Mouse (Mus musculus) ES-Bruce4 (cell line): ENCODE results near the gene Tnfsf10. TPM values are rescaled to one million over a fixed set of nuclear protein-coding genes. Genes with fewer than 3 reads are reported as not detected.
"Not testable (repeated sequence)": the region's sequence is repeated elsewhere in the genome, so short reads cannot be mapped to it uniquely, and the experiment has no call there.

Source experiments
- H3K27ac ChIP-seq: 2 replicates; pipeline ENCODE4 v1.5.1; 2012; ENCODE audit warnings: low read length, inconsistent platforms; ENCODE audit not compliant: insufficient read depth
- H3K27me3 ChIP-seq: 2 replicates; pipeline ENCODE4 v1.6.1; 2012; ENCODE audit warnings: mild to moderate bottlenecking, low read length, inconsistent platforms; ENCODE audit not compliant: control insufficient read depth, poor library complexity, insufficient read depth, severe bottlenecking
- H3K36me3 ChIP-seq: 2 replicates; pipeline ENCODE4 v1.6.1; 2012; ENCODE audit warnings: inconsistent platforms, mild to moderate bottlenecking, low read length, moderate library complexity; ENCODE audit not compliant: control insufficient read depth, poor library complexity, insufficient read depth, severe bottlenecking
- H3K4me1 ChIP-seq: one replicate; pipeline ENCODE4 v1.8.1; 2011; ENCODE audit warnings: low read length; ENCODE audit not compliant: control insufficient read depth, insufficient read depth
- H3K4me3 ChIP-seq: 2 replicates; pipeline ENCODE4 v1.5.1; 2011; ENCODE audit warnings: low read depth, mild to moderate bottlenecking, low read length
- H3K9ac ChIP-seq: 2 replicates; pipeline ENCODE4 v1.6.1; 2012; ENCODE audit warnings: low read depth, mild to moderate bottlenecking, inconsistent platforms; ENCODE audit not compliant: poor library complexity, severe bottlenecking
- H3K9me3 ChIP-seq: replicated peaks from 2 replicates; pipeline ENCODE4 v1.6.1; 2012; ENCODE audit warnings: mild to moderate bottlenecking, low read length, inconsistent platforms; ENCODE audit not compliant: control insufficient read depth, poor library complexity, insufficient read depth, severe bottlenecking
- CTCF ChIP-seq: IDR thresholded peaks from one replicate; pipeline ENCODE4 v1.8.1; 2011; ENCODE audit warnings: low read depth, low read length
- EP300 ChIP-seq: IDR thresholded peaks from 2 replicates; pipeline ENCODE4 v1.6.1; 2011; ENCODE audit warnings: low read depth, low read length; ENCODE audit not compliant: insufficient read depth
- POLR2A ChIP-seq: IDR thresholded peaks from one replicate; pipeline ENCODE4 v1.8.1; 2011; ENCODE audit warnings: low read length; ENCODE audit not compliant: insufficient read depth
- polyA plus RNA-seq: library from polyadenylated mRNA; stranded (reverse); fragments of >200 nt; gene quantifications from 2 replicates; pipeline ENCODE4 v1.2.4, GENCODE M21; 2011; ENCODE audit warnings: low read depth; ENCODE audit not compliant: missing spikeins, insufficient read depth, insufficient read length

The Tnfsf10 gene
- polyA plus RNA-seq, 1 experiment = not detected

GRCm38 (mm10) chr3:27285072-27285471 lies 31.8 kb upstream of the Tnfsf10 start:
- Histone ChIP-seq H3K4me3 (no peak overlapping the region), H3K9ac (no peak overlapping the region), H3K27me3 (no peaks in the 10 kb centered on the region), H3K9me3 (no peaks in the 10 kb centered on the region; the same call in 1 of the 2 replicates), H3K36me3 (no peaks in the 10 kb centered on the region), H3K4me1 (peaks cover 4% of the 10 kb centered on the region), H3K27ac (no peak overlapping the region)
- no peak for TF ChIP-seq EP300
- no peak for TF ChIP-seq CTCF
- TF ChIP-seq POLR2A = no peak

- Histone ChIP-seq H3K27me3 (no peaks in the 10 kb centered on the region), H3K9me3 (no peaks in the 10 kb centered on the region; the same call in 1 of the 2 replicates), H3K9ac (no peak overlapping the region), H3K4me3 (no peak overlapping the region), H3K4me1 (peaks cover 3% of the 10 kb centered on the region), H3K27ac (no peak overlapping the region), H3K36me3 (no peaks in the 10 kb centered on the region)
- TF ChIP-seq CTCF (no peak), POLR2A (no peak), EP300 (no peak)
Observed at GRCm38 (mm10) chr3:27288301-27288700, 28.5 kb upstream of the Tnfsf10 start.

GRCm38 (mm10) chr3:27288909-27289308 lies 27.9 kb upstream of the Tnfsf10 start:
- TF ChIP-seq POLR2A (no peak), CTCF (no peak), EP300 (no peak)
- Histone ChIP-seq H3K36me3 (no peaks in the 10 kb centered on the region), H3K4me1 (no peaks in the 10 kb centered on the region), H3K27ac (no peak overlapping the region), H3K4me3 (no peak overlapping the region), H3K27me3 (no peaks in the 10 kb centered on the region), H3K9ac (no peak overlapping the region), H3K9me3 (no peaks in the 10 kb centered on the region; the same call in 1 of the 2 replicates)

GRCm38 (mm10) chr3:27290285-27290684 lies 26.5 kb upstream of the Tnfsf10 start:
- no peaks in the 10 kb centered on the region for H3K36me3 ChIP-seq
- no peak overlapping the region for H3K9ac ChIP-seq
- TF ChIP-seq CTCF (no peak), EP300 (0 out of 2 replicates have a peak, but pooled peaks have one; percentile 50), POLR2A (no peak)
- H3K9me3 ChIP-seq = no peaks in the 10 kb centered on the region
- no peaks in the 10 kb centered on the region; the same call in 1 of the 2 replicates for H3K27me3 ChIP-seq
- H3K4me1 ChIP-seq = no peaks in the 10 kb centered on the region
- H3K4me3 ChIP-seq = no peak overlapping the region
- no peak overlapping the region for H3K27ac ChIP-seq

- not testable (repeated sequence) for H3K4me1 ChIP-seq, H3K27ac ChIP-seq, H3K4me3 ChIP-seq, H3K36me3 ChIP-seq, H3K9ac ChIP-seq, H3K27me3 ChIP-seq, H3K9me3 ChIP-seq
Observed at GRCm38 (mm10) chr3:27290945-27291344, 25.9 kb upstream of the Tnfsf10 start.

DNA sequence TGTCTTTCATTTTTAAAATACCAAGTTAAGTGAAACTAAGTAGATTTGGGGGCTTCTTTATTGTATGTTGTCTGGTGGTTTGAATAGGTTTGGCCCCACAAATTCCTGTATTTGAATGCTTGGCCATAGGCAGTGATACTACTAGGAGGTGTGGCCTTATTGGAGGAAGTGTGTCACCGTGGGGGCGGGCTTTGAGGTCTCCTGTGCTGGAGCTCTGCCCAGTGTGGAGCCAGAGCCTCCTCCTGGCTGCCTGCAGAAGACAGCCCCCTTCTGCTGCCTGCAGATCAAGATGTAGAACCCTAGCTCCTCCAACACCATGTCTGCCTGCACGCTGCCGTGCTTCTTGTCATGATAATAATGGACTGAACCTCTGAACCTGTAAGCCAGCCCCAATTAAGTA lies 25.4 kb upstream of the Tnfsf10 start:
- H3K27ac ChIP-seq, H3K4me3 ChIP-seq: not testable (repeated sequence)

More for the DNA sequence above, 25.4 kb upstream of the Tnfsf10 start:
- not testable (repeated sequence) for H3K9me3 ChIP-seq, H3K36me3 ChIP-seq, H3K9ac ChIP-seq, H3K27me3 ChIP-seq, H3K4me1 ChIP-seq
